Mouse (Mus musculus) neural tube, embryonic 14.5 days (tissue): ENCODE measurements at regions not wholly inside any gene's neighbourhood (a gene's known extent, or its start where the extent isn't known, plus 50 kb on each side); places are given as distances from the start of the nearest gene placed in this dataset.

Experiments used
- ATAC-seq: fragments of 200-750 bp; cut with Nextera tagmentation; 2 replicates; pipeline ENCODE4 v1.8.0; 2017; ENCODE audit warnings: low read depth, mild to moderate bottlenecking, moderate TSS enrichment, moderate library complexity
- H3K27ac ChIP-seq: fragments of 300-500 bp; sonication (generic); 2 replicates; pipeline ENCODE4 v1.5.1; 2014; ENCODE audit warnings: low read depth, mild to moderate bottlenecking, control low read depth, low read length, moderate library complexity, mixed read lengths
- H3K27me3 ChIP-seq: fragments of 300-500 bp; sonication (generic); 2 replicates; pipeline ENCODE4 v1.6.1; 2014; ENCODE audit warnings: low read length; ENCODE audit not compliant: control insufficient read depth, insufficient read depth
- H3K36me3 ChIP-seq: fragments of 300-500 bp; sonication (generic); 2 replicates; pipeline ENCODE4 v1.6.1; 2014; ENCODE audit warnings: low read length, mixed read lengths; ENCODE audit not compliant: control insufficient read depth, insufficient read depth
- H3K4me1 ChIP-seq: fragments of 300-500 bp; sonication (generic); 2 replicates; pipeline ENCODE4 v1.6.1; 2014; ENCODE audit warnings: low read length; ENCODE audit not compliant: control insufficient read depth, insufficient read depth
- H3K4me2 ChIP-seq: fragments of 300-500 bp; sonication (generic); 2 replicates; pipeline ENCODE4 v1.6.1; 2014; ENCODE audit warnings: mild to moderate bottlenecking, low read depth, low read length, control low read depth
- H3K4me3 ChIP-seq: fragments of 300-500 bp; sonication (generic); 2 replicates; pipeline ENCODE4 v1.5.1; 2014; ENCODE audit warnings: low read depth, low read length, control low read depth, mixed read lengths
- H3K9ac ChIP-seq: fragments of 300-500 bp; sonication (generic); replicated peaks from 2 replicates; pipeline ENCODE4 v1.6.1; 2014; ENCODE audit warnings: low read depth, mild to moderate bottlenecking, control low read depth, low read length, mixed read lengths
- H3K9me3 ChIP-seq: fragments of 300-500 bp; sonication (generic); 2 replicates; pipeline ENCODE4 v1.6.1; 2016; ENCODE audit warnings: low read length; ENCODE audit not compliant: control insufficient read depth
- WGBS: fragments of 180-500 bp; shearing (Covaris S2); extraction: QIAGEN DNeasy Blood & Tissue Kit; methylation state at CpG from one replicate; pipeline ENCODE4 v1.1.7; 2014; 5-methylcytosine and 5-hydroxymethylcytosine counted together

DNA sequence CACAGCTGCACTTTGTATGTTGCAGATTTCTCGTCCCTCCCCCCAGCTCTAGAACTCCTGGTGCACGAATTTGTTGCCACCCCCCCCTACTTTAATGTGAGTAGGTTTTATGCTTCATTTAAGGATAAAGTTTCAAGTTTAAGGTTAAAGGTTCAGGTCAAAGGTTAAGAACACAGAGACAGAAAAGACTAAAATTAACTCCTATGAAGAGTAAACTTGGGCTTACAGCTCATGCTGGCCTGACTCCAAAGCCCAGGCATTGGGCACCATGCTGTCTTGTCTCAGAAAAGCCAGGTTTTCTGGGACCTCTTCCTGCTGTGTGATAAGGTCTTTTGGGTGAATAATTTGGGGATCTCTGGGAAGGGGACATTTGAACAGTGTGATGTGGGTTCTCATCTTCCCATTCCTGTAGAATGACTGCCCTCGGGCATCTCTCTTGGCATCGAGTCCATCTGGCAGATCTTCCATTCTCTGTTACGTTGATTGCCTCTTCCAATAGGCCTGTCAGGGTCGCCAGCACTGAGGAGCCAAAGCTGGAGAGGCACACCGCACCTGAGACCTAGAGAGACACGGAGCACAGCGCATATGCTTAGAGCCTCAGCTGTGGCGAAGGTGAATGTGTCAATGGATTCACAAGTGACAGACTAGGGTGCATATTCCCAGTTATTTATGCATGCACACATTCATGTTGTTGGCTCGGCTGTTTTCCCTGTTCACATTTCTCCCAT is 466.1 kb downstream of the Cd83 start:
- 66% methylated on average over 11 of the region's 11 CpGs for WGBS
- H3K9me3 ChIP-seq = no peaks in the 10 kb centered on the region
- H3K36me3 ChIP-seq = no peaks in the 10 kb centered on the region
- no peaks in the 10 kb centered on the region for H3K27me3 ChIP-seq
- no peak overlapping the region for H3K4me2 ChIP-seq
- no peak overlapping the region for H3K27ac ChIP-seq
- no peak overlapping the region for H3K9ac ChIP-seq
- ATAC-seq = no peak
- no peak overlapping the region for H3K4me3 ChIP-seq
- H3K4me1 ChIP-seq = no peaks in the 10 kb centered on the region

DNA sequence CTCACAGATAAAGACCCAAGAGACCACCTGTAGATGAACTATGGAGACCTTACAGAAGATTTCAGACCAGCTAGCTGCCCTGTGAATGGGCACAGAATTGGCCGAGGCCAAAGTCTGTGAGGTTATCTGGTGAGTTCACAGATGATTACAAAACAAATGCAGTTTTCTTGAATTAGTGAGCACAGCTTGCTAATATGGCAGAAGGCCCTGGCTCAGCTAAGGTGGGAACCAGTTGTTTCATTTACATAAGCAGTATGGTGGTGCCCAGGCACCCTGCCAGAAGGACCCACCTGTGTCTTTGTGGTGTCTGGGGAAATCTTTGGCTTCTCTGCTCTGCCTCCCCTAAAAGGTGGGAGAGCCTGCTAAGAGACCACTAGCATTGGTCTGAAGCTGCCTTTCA is 466.9 kb downstream of the Cd83 start:
- no peaks in the 10 kb centered on the region for H3K36me3 ChIP-seq
- H3K4me2 ChIP-seq = no peak overlapping the region
- no peaks in the 10 kb centered on the region for H3K9me3 ChIP-seq
- H3K27me3 ChIP-seq = no peaks in the 10 kb centered on the region
- H3K27ac ChIP-seq = no peak overlapping the region
- WGBS = 85% methylated on average over 1 of the region's 1 CpGs
- no peak for ATAC-seq
- H3K9ac ChIP-seq = no peak overlapping the region
- H3K4me1 ChIP-seq = no peaks in the 10 kb centered on the region
- no peak overlapping the region for H3K4me3 ChIP-seq

DNA sequence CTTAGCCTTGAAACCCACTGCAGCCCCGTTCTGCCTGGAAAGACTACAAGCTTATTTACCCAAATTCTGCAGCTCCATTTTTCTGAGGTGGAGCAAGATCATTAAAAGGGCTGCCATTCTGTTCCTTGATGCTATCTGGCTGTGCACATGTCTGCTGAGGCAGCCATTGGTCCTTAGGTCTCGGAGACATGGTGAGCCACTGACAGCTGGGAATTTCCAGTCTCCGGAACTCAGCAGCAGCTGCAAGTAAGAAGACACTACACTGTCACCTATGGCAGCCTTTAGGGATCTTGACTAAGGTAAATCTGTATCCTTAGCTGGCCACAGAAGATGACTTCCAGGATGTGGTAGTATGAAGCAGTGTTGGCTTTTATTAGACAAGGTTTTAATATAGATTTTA is 467.9 kb downstream of the Cd83 start:
- no peaks in the 10 kb centered on the region for H3K27me3 ChIP-seq
- WGBS = 79% methylated on average over 3 of the region's 3 CpGs
- no peak overlapping the region for H3K4me3 ChIP-seq
- H3K9me3 ChIP-seq = no peaks in the 10 kb centered on the region
- H3K36me3 ChIP-seq = no peaks in the 10 kb centered on the region
- H3K9ac ChIP-seq = no peak overlapping the region
- ATAC-seq = no peak
- no peak overlapping the region for H3K4me2 ChIP-seq
- H3K27ac ChIP-seq = no peak overlapping the region
- no peaks in the 10 kb centered on the region for H3K4me1 ChIP-seq

DNA sequence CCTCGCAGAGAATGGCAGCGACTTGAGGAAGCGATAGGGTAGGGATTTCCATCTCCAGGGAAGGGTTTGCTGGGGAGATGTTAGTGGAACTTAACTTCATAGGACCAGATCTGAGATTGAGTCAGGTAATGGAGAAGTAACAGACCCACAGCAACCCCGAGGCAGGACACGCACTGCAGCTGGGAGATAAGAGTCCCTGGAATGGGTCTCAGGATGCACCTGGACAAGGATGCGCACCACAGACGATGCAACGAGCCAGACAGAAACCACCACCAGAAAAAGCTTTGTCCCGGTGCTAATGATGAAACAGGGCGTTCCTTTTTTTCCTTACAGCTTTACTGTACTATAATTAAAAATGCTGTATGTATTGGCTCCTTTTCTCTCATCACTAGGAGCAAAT is 470.9 kb upstream of the Jarid2 start:
- no peaks in the 10 kb centered on the region for H3K27me3 ChIP-seq
- no peaks in the 10 kb centered on the region for H3K4me1 ChIP-seq
- no peak overlapping the region for H3K9ac ChIP-seq
- H3K36me3 ChIP-seq = no peaks in the 10 kb centered on the region
- H3K4me3 ChIP-seq = no peak overlapping the region
- no peak for ATAC-seq
- H3K4me2 ChIP-seq = no peak overlapping the region
- H3K9me3 ChIP-seq = no peaks in the 10 kb centered on the region
- 91% methylated on average over 10 of the region's 10 CpGs for WGBS
- H3K27ac ChIP-seq = no peak overlapping the region

DNA sequence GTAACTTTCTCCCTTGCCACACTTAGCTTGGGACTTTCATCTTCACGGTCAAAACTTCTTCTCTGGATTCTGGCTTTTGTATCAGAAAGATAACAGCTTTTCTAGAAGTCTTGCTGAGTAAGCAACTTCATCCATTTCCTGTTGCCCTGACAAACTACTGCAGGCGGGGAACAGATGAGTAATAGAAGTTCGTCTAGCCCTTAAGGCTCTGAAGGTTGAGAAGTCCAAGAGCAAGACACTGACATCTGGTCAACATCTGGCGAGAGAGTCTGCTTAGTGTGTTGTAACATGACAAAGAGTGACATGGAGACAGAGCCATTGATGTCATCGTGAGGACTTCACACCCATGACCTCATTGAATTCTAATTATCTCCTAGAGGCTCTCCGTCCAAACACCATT is 469.2 kb upstream of the Jarid2 start:
- no peak overlapping the region for H3K27ac ChIP-seq
- ATAC-seq = no peak

DNA sequence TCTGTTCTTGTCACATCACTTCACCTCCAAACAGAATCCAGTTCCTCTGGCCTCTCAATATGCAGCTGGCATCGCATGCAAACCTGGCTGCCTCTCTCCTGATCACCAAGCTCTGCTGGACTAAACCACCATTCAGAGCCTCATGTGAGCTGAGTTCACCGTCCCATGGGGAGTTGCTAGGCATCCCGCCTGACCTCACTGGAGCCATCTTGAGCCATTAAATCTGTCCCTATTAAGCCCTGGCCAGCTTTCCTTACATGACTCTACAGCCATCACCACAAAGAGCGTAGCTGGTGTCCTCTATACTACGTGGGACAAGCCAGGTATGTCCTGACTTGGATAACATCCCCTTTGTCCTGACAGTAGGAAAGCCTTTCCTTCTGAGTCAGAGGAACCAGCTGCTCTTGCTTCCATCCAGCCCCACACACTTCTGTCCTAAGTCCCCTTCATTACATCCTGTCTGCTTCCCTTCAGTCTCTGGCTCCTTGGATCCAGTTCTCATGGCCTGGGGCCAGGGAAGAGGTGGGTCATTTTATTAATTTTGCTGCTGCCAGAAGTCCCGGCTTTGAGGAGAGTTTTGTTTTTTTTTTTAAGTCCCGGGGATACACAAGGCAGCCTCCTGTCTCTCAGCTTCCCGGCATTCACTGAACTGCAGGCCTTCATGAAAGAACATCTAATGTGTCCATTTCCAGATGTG is 468.5 kb upstream of the Jarid2 start:
- Histone ChIP-seq H3K4me1 (no peaks in the 10 kb centered on the region), H3K9me3 (no peaks in the 10 kb centered on the region), H3K4me3 (no peak overlapping the region), H3K9ac (no peak overlapping the region), H3K4me2 (no peak overlapping the region), H3K27me3 (no peaks in the 10 kb centered on the region), H3K36me3 (no peaks in the 10 kb centered on the region), H3K27ac (no peak overlapping the region)
- 87% methylated on average over 8 of the region's 8 CpGs for WGBS
- ATAC-seq = no peak

More for the DNA sequence above, 469.2 kb upstream of the Jarid2 start:
- Histone ChIP-seq H3K36me3 (no peaks in the 10 kb centered on the region), H3K4me2 (no peak overlapping the region), H3K4me1 (no peaks in the 10 kb centered on the region), H3K4me3 (no peak overlapping the region), H3K9ac (no peak overlapping the region), H3K27me3 (no peaks in the 10 kb centered on the region), H3K9me3 (no peaks in the 10 kb centered on the region)
- 74% methylated on average over 6 of the region's 6 CpGs for WGBS

DNA sequence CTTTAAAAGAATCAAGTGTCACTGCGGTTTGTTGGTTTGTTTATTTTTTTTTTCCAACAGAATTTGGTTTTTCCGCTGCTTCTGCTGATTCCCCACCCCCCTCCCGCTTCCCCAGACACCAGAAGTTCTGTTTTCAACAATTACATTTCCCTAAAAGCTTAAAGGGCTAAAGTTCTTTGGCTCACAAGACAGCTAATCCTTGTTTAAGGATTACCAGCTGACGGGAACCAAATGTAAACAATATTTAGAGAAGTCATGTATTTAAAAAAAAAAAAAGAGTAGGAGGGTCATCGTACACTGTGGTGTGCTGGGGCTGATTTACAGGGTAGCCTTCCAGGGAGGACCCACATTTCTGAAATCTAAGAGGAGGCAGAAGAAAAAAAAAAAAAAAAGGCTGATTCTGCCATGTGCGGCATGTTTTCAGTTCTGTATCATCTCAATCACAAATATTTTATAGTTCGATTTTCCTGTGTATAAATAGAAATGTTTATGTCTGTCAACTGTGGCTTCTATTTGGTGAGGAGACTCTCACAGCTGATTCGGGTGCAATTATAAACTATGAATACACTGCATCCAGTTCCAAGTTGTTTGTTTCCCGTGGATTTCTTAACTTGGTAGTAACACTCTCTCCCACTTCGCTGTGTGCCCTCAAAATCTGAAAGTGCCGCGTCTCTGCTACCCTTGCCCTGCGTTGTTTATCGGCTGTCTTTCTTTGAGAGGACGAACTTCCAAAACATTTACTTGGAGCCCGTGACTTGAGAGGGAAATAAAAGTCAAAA is 456.3 kb upstream of the Jarid2 start:
- Histone ChIP-seq H3K27ac (no peak overlapping the region), H3K36me3 (no peaks in the 10 kb centered on the region), H3K4me1 (no peaks in the 10 kb centered on the region), H3K9me3 (no peaks in the 10 kb centered on the region), H3K27me3 (no peaks in the 10 kb centered on the region), H3K4me3 (no peak overlapping the region), H3K4me2 (no peak overlapping the region), H3K9ac (no peak overlapping the region)
- ATAC-seq = no peak
- 90% methylated on average over 16 of the region's 16 CpGs for WGBS

DNA sequence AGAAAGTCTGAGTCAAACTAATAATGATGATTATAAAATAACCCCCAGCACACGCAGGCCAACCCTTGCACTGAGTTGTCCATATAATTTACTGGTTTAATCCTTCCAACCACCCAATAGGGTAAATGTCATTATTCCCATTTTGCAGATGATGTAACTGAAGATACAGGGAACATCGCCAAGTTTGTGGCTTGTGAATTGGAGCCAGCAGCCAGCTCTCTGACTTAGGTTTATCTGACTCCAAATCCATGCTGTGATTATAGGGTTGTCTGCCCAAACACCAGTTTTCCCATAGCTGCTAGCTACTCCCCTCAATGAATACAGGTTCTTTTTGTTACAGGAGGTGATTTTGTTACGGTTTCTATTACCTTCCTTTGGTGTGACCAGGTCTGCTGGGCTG is 451.3 kb upstream of the Jarid2 start:
- peaks cover 4% of the 10 kb centered on the region; the same call in 1 of the 2 replicates for H3K4me1 ChIP-seq
- H3K9me3 ChIP-seq = no peaks in the 10 kb centered on the region
- no peak overlapping the region for H3K4me2 ChIP-seq
- 92% methylated on average over 3 of the region's 3 CpGs for WGBS
- H3K4me3 ChIP-seq = no peak overlapping the region
- H3K9ac ChIP-seq = no peak overlapping the region
- no peaks in the 10 kb centered on the region for H3K27me3 ChIP-seq
- no peak for ATAC-seq
- no peaks in the 10 kb centered on the region for H3K36me3 ChIP-seq
- no peak overlapping the region for H3K27ac ChIP-seq

DNA sequence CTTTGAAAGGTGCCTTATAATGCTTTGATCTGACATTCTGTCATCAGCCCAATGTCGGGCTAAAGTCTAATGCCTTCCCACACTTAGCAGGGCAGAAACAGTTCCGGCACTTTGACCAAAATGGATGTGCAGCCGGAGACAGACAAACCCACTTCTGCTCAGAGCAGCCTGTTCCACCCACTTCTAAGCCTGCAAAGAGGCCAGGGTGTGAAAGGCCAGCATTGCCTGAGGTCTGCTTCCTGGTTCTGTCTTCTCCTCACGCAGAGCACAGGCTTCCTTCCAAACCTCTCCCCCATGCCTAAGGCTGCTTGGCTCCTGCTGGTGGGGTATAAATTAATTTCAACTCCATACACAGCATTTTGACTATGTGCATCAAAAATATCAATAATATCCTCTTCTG is 450.2 kb upstream of the Jarid2 start:
- ATAC-seq = no peak
- H3K9ac ChIP-seq = no peak overlapping the region
- H3K4me1 ChIP-seq = peaks cover 4% of the 10 kb centered on the region; the same call in 1 of the 2 replicates
- no peaks in the 10 kb centered on the region for H3K27me3 ChIP-seq
- H3K27ac ChIP-seq = no peak overlapping the region
- no peaks in the 10 kb centered on the region for H3K36me3 ChIP-seq
- no peak overlapping the region for H3K4me2 ChIP-seq
- WGBS = 72% methylated on average over 4 of the region's 4 CpGs
- H3K4me3 ChIP-seq = no peak overlapping the region
- no peaks in the 10 kb centered on the region for H3K9me3 ChIP-seq
